Mouse (Mus musculus): ENCODE results near the gene Limd2. TPM values are rescaled to one million over a fixed set of nuclear protein-coding genes. Genes with fewer than 3 reads are reported as not detected.
"Not testable (repeated sequence)": the region's sequence is repeated elsewhere in the genome, so short reads cannot be mapped to it uniquely, and the experiment has no call there.

Gene Limd2
- total RNA-seq, 2 experiments from 2014 or later: 81.2 to 84.6 TPM

GRCm38 (mm10) chr11:106129477-106129876 is 31.2 kb downstream of the Limd2 start:
- intact Hi-C loops (cut with DNase I): no loop called here
- no peak for DNase-seq

GRCm38 (mm10) chr11:106126727-106127373 is 33.8 kb downstream of the Limd2 start:
- DNase-seq; intact Hi-C loops (cut with DNase I): not testable (repeated sequence)

GRCm38 (mm10) chr11:106125827-106126226 is 34.8 kb downstream of the Limd2 start:
- no peak for DNase-seq
- intact Hi-C loops (cut with DNase I): no loop called here

GRCm38 (mm10) chr11:106124784-106125183 is 35.9 kb downstream of the Limd2 start:
- intact Hi-C loops (cut with DNase I): no loop called here
- no peak for DNase-seq

GRCm38 (mm10) chr11:106122736-106123135 is 37.9 kb downstream of the Limd2 start:
- intact Hi-C loops (cut with DNase I): no loop called here

GRCm38 (mm10) chr11:106122221-106122620 is 38.4 kb downstream of the Limd2 start:
- DNase-seq: no peak
- intact Hi-C loops (cut with DNase I): no loop called here

More at GRCm38 (mm10) chr11:106122736-106123135, 37.9 kb downstream of the Limd2 start:
- no peak for DNase-seq

GRCm38 (mm10) chr11:106111688-106112087 is 49.0 kb downstream of the Limd2 start:
- DNase-seq: no peak
- intact Hi-C loops (cut with DNase I): no loop called here

Other genes with a start within 250 kb of the Limd2 start
- 10 to 100 TPM; 36.6 to 38.9 TPM for gene Cyb561, start 207.5 kb downstream of the Limd2 start, total RNA-seq (2021)
- 1 to 10 TPM; 8.1 to 9.8 TPM for gene Ace, start 192.9 kb downstream of the Limd2 start, total RNA-seq (2021)
- gene Ace3, start 166.2 kb downstream of the Limd2 start, total RNA-seq (2021): not detected
- gene Kcnh6, start 152.7 kb downstream of the Limd2 start, total RNA-seq (2021): 1 to 10 TPM; 1.4 to 1.7 TPM
- 100 to 1,000 TPM; 167 to 185 TPM for gene Dcaf7, start 124.0 kb downstream of the Limd2 start, total RNA-seq (2021)
- gene Taco1, start 94.8 kb downstream of the Limd2 start, total RNA-seq (2021): 10 to 100 TPM; 12.3 to 12.8 TPM
- gene Map3k3, start 76.2 kb downstream of the Limd2 start, total RNA-seq (2021): 10 to 100 TPM; 30.7 to 31.9 TPM
- gene Gm10840, start within 50 bp of the Limd2 start, total RNA-seq (2021): not detected
- gene Strada, start 41.3 kb upstream of the Limd2 start, total RNA-seq (2021): 10 to 100 TPM; 27.3 to 28.5 TPM
- gene Ccdc47, start 55.5 kb upstream of the Limd2 start, total RNA-seq (2021): 10 to 100 TPM; 69.4 to 74.7 TPM
- 10 to 100 TPM; 79.8 to 81.0 TPM for gene Ddx42, start 56.1 kb upstream of the Limd2 start, total RNA-seq (2021)
- gene Ftsj3, start 95.2 kb upstream of the Limd2 start, total RNA-seq (2021): 10 to 100 TPM; 34.6 to 35.1 TPM
- gene Psmc5, start 95.3 kb upstream of the Limd2 start, total RNA-seq (2021): 100 to 1,000 TPM; 111 to 112 TPM
- 10 to 100 TPM; 13.9 to 17.8 TPM for gene Smarcd2, start 112.1 kb upstream of the Limd2 start, total RNA-seq (2021)
- under 1 TPM; 0.18 to 0.28 TPM for gene Tcam1, start 115.8 kb upstream of the Limd2 start, total RNA-seq (2021)
- gene Gh, start 141.0 kb upstream of the Limd2 start, total RNA-seq (2021): not detected
- gene Cd79b, start 153.9 kb upstream of the Limd2 start, total RNA-seq (2021): under 1 TPM; 0.30 to 0.98 TPM
- not detected for gene Scn4a, start 192.4 kb upstream of the Limd2 start, total RNA-seq (2021)
- gene Prr29, start 204.6 kb upstream of the Limd2 start, total RNA-seq (2021): not detected
- gene Icam2, start 227.2 kb upstream of the Limd2 start, total RNA-seq (2021): 1 to 10 TPM; 4.4 to 6.2 TPM